Mouse (Mus musculus) liver, embryonic 16.5 days (tissue): Measurements from ENCODE around the gene Pld4. TPM values are rescaled to one million over a fixed set of nuclear protein-coding genes. Genes with fewer than 3 reads are reported as not detected.

Experiments used
- ATAC-seq: fragments of 200-750 bp; cut with Nextera tagmentation; 2 replicates; pipeline ENCODE4 v1.8.0; 2017; ENCODE audit warnings: low read depth, mild to moderate bottlenecking, moderate number of reproducible peaks, moderate library complexity
- H3K27ac ChIP-seq: fragments of 300-500 bp; sonication (generic); 2 replicates; pipeline ENCODE4 v1.5.1; 2014; ENCODE audit warnings: mild to moderate bottlenecking, low read length
- H3K27me3 ChIP-seq: fragments of 300-500 bp; sonication (generic); 2 replicates; pipeline ENCODE4 v1.6.1; 2014; ENCODE audit warnings: low read depth, low read length, mixed read lengths; ENCODE audit not compliant: control insufficient read depth, insufficient read depth
- H3K36me3 ChIP-seq: fragments of 300-500 bp; sonication (generic); 2 replicates; pipeline ENCODE4 v1.6.1; 2014; ENCODE audit warnings: mild to moderate bottlenecking; ENCODE audit not compliant: control insufficient read depth, insufficient read depth
- H3K4me1 ChIP-seq: fragments of 300-500 bp; sonication (generic); 2 replicates; pipeline ENCODE4 v1.6.1; 2014; ENCODE audit warnings: low read depth, low read length, mixed read lengths; ENCODE audit not compliant: control insufficient read depth
- H3K4me2 ChIP-seq: fragments of 300-500 bp; sonication (generic); 2 replicates; pipeline ENCODE4 v1.6.1; 2014; ENCODE audit warnings: low read depth, low read length, mixed read lengths
- H3K4me3 ChIP-seq: fragments of 300-500 bp; sonication (generic); 2 replicates; pipeline ENCODE4 v1.5.1; 2014; ENCODE audit warnings: low read depth, mild to moderate bottlenecking, low read length
- H3K9ac ChIP-seq: fragments of 300-500 bp; sonication (generic); 2 replicates; pipeline ENCODE4 v1.6.1; 2014; ENCODE audit warnings: low read depth, low read length
- H3K9me3 ChIP-seq: fragments of 300-500 bp; sonication (generic); replicated peaks from 2 replicates; pipeline ENCODE4 v1.6.1; 2016; ENCODE audit warnings: low read length; ENCODE audit not compliant: control insufficient read depth
- WGBS: fragments of 180-500 bp; shearing (Covaris S2); extraction: QIAGEN DNeasy Blood & Tissue Kit; methylation state at CpG from one replicate; pipeline ENCODE4 v1.1.7; 2014; ENCODE audit not compliant: insufficient replicate concordance; 5-methylcytosine and 5-hydroxymethylcytosine counted together
- polyA plus RNA-seq: library from polyadenylated mRNA; unstranded; fragments of >200 nt; fragmentation: Nextera tagmentation; extraction: Ambion mirVana; gene quantifications from 2 replicates; pipeline ENCODE4 v1.2.1, GENCODE M21; 2015

Pld4 gene
- polyA plus RNA-seq, 1 experiment from 2014 or later = 20.3 TPM

DNA sequence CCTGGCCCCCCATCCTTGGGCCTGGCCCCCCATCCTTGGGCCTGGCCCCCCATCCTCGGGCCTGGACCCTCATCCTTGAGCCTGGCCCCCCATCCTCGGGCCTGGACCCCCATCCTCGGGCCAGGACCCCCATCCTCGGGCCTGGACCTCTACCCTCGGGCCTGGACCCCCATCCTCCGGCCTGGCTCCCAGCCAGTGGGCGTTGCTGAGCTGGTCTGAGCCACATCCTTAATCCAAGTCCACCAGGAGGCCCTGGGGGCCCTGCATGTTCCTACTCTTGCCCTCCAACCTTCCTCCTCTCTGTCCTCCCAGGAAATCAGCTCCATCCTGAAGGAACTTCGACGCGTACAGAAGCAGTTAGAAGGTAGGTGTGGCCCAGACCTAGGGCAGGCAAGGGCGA is 16.2 kb upstream of the Pld4 start:
- Histone ChIP-seq H3K4me3 (no peak overlapping the region), H3K9ac (no peak overlapping the region), H3K36me3 (no peaks in the 10 kb centered on the region), H3K4me1 (no peaks in the 10 kb centered on the region; the same call in 1 of the 2 replicates), H3K27ac (no peak overlapping the region), H3K9me3 (no peaks in the 10 kb centered on the region), H3K27me3 (no peaks in the 10 kb centered on the region), H3K4me2 (no peak overlapping the region)
- 58% methylated on average over 11 of the region's 11 CpGs for WGBS
- no peak for ATAC-seq

DNA sequence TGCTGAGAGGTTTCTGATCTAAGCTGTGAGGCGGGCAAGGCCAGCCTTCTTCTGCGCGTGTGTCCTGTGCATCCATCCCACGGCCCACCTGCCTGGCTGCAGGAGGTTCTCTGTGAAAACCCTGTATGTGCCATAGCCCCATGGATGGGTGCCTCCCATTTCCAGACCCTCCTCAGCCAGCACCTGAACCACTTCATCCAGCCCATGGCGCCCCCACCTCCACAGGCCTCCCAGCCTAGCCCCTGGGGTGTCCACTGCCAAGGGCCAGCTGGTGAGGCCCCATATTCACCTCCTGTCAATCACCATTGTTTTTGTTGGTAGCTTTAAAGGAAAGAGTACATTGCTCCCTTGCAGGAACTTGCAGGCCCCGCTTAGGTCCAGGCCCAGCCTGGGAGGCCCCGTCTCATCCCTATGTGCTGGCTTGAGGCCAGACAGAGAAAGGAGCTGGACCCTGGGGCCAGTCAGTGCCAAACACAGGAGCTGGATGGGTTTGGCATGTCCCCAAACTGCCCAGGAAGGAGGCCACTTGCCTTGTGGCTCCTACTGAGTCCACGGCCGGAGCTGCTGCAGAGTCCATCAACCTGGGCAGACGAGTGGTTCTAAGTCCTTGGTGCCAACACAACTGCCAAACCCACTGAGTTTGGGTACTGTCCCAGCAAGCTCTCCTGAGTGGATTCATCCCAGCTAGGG is 15.4 kb upstream of the Pld4 start:
- no peaks in the 10 kb centered on the region for H3K36me3 ChIP-seq
- H3K4me2 ChIP-seq = no peak overlapping the region
- no peaks in the 10 kb centered on the region for H3K27me3 ChIP-seq
- H3K4me3 ChIP-seq = no peak overlapping the region
- 71% methylated on average over 10 of the region's 10 CpGs for WGBS
- H3K27ac ChIP-seq = no peak overlapping the region
- H3K9me3 ChIP-seq = no peaks in the 10 kb centered on the region
- H3K9ac ChIP-seq = no peak overlapping the region
- no peaks in the 10 kb centered on the region; the same call in 1 of the 2 replicates for H3K4me1 ChIP-seq
- ATAC-seq = no peak

DNA sequence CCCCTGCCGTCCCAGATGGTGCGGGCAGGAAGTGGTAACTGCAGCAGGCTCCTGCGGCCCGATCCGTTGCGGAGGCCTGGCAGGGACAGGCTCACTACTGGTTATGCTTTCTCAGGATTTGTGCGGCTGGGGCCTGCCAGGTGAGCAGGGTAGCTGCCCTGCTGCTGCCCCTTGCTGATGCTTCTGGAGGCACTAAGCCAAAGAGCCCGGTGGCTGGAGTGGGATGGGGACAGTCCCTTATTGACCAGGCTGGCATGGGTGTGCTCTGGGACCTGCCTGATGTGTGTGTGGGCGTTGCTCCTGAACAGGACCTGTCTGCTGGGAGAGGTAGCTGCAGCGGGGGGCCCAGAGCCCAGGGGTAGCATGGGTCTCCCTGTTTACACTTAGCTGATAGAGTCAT is 14.7 kb upstream of the Pld4 start:
- Histone ChIP-seq H3K4me1 (no peaks in the 10 kb centered on the region; the same call in 1 of the 2 replicates), H3K4me3 (no peak overlapping the region), H3K27ac (no peak overlapping the region), H3K9me3 (no peaks in the 10 kb centered on the region), H3K27me3 (no peaks in the 10 kb centered on the region), H3K9ac (no peak overlapping the region), H3K36me3 (no peaks in the 10 kb centered on the region), H3K4me2 (no peak overlapping the region)
- 57% methylated on average over 10 of the region's 10 CpGs for WGBS
- ATAC-seq = no peak

DNA sequence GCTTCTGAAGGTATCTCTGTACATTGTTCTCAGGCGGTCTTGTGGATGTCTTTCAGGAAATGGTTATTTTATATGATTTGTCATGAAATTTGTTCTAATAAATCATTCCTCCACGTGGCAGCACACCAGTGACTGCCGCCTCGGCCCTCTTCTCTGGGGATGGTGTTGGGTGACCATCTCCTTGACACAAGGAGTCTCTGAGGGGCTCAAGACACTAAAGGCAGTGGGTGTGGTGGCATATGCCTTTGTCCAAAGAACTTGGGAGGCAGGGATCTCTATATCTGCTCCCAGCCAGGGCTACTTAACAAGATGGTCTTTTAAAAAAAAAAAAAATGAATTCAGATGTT is 14.0 kb upstream of the Pld4 start:
- Histone ChIP-seq H3K9ac (no peak overlapping the region), H3K4me1 (no peaks in the 10 kb centered on the region; the same call in 1 of the 2 replicates), H3K36me3 (no peaks in the 10 kb centered on the region), H3K4me2 (no peak overlapping the region), H3K27me3 (no peaks in the 10 kb centered on the region), H3K9me3 (no peaks in the 10 kb centered on the region), H3K4me3 (no peak overlapping the region), H3K27ac (no peak overlapping the region)
- WGBS = 70% methylated on average over 4 of the region's 4 CpGs
- no peak for ATAC-seq

DNA sequence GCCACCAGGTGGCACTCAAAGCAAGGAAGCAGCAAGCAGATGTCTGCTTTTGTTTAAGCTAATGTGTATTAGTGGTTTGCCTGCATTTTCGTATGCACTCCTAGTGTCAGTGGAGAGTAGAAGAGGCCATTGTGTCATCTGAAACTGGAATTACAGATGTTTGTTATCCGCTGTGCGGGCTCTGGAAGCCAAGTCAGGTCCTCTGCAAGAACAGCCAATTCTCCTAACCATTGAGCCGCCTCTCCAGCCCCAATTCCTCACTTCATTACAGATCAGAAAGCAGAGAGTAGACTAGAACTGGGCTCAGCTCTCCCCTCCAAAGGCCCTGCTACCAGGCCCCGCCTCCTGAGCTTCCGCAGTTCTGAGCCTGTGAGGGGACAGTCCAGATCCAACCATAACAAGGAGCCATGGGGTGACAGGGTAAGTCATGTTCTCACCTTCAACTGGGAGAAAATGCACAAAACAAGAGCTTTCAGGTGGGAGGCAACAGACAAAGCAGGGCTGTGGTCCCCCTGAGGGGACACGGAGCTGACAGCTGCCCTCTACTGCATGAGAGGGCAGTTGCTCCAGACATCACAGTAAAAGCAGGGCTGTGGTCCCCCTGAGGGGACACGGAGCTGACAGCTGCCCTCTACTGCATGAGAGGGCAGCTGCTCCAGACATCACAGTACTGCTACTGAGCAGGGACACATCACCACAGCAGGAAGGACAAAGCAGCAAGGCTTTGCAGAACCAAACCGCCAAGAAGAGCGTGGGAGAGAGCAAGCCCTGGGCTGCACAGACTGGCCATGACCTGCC is 13.4 kb upstream of the Pld4 start:
- H3K27ac ChIP-seq = no peak overlapping the region
- H3K4me3 ChIP-seq = no peak overlapping the region
- WGBS = 27% methylated on average over 10 of the region's 10 CpGs
- no peaks in the 10 kb centered on the region for H3K9me3 ChIP-seq
- no peaks in the 10 kb centered on the region; the same call in 1 of the 2 replicates for H3K4me1 ChIP-seq
- 0 out of 2 replicates have a peak, but pooled peaks have one; percentile 4 for ATAC-seq
- no peak overlapping the region for H3K4me2 ChIP-seq
- H3K27me3 ChIP-seq = no peaks in the 10 kb centered on the region
- no peaks in the 10 kb centered on the region for H3K36me3 ChIP-seq
- H3K9ac ChIP-seq = no peak overlapping the region

DNA sequence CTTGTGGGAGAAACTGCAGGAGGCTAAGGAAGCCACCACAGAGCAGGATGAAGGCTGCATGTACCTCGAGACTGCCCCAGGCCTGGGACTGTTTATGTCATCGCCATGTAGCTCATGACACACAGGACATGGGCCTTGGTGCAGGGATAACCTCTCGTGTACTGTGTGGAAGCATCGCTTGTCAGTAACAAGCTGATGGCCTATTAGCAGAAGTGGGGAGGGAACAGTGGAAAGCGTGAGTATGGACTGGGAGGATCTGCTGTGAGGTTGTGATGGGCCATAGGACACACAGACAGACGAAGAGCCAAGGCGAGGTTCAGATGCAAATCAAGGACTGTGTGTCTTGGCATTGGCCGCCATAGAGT is 12.9 kb upstream of the Pld4 start:
- 49% methylated on average over 8 of the region's 8 CpGs for WGBS
- Histone ChIP-seq H3K4me3 (no peak overlapping the region), H3K9me3 (no peaks in the 10 kb centered on the region), H3K4me1 (no peaks in the 10 kb centered on the region; the same call in 1 of the 2 replicates), H3K36me3 (no peaks in the 10 kb centered on the region), H3K4me2 (no peak overlapping the region), H3K27ac (no peak overlapping the region), H3K27me3 (no peaks in the 10 kb centered on the region), H3K9ac (no peak overlapping the region)
- 0 out of 2 replicates have a peak, but pooled peaks have one; percentile 7 for ATAC-seq

DNA sequence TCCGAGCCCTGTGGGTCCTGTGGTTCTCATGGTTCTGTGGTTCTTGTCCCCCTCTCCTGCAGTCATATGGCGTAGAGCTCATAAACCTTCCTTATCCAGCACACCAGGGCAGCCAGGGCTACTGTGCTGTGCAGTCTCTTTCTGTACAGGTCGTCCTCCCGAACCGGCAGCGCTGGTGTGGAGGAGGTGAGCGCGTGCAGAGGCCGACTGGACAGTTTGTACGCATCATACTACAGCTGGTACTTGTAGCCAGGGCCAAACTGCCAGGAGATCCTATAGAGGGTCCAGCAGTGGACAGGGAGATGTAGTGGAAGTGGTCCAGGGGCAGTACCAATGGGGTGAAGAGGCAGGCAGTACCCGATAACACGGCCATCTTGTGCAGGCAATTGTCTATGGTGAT is 9.5 kb upstream of the Pld4 start:
- no peak overlapping the region for H3K9ac ChIP-seq
- 70% methylated on average over 12 of the region's 12 CpGs for WGBS
- no peak for ATAC-seq
- H3K9me3 ChIP-seq = no peaks in the 10 kb centered on the region
- H3K36me3 ChIP-seq = no peaks in the 10 kb centered on the region
- no peaks in the 10 kb centered on the region for H3K27me3 ChIP-seq
- peaks cover 3% of the 10 kb centered on the region for H3K4me1 ChIP-seq
- H3K4me3 ChIP-seq = no peak overlapping the region
- no peak overlapping the region for H3K27ac ChIP-seq
- no peak overlapping the region for H3K4me2 ChIP-seq

DNA sequence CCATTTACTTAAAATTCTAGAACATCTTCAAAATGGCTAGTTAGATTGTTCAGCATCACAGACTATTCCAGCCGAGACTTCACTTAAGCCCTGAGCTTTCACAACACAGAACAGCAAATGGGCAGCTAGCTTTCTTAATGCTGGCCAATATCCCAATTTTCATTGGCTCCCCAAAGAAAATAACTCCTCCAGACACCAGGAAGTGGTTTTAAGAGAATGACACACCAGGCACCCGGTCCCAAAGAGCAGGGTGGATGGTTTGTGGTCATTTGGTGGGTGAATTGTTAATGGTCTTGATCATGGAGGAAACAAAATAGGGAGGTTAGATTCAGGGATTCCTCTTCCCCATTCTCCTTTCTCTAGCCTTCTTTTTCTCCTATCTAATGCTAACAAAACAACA is 8.1 kb upstream of the Pld4 start:
- WGBS = 13% methylated on average over 2 of the region's 2 CpGs
- no peaks in the 10 kb centered on the region for H3K9me3 ChIP-seq
- H3K36me3 ChIP-seq = no peaks in the 10 kb centered on the region
- no peak overlapping the region for H3K27ac ChIP-seq
- H3K4me1 ChIP-seq = peaks cover 3% of the 10 kb centered on the region; the same call in 1 of the 2 replicates
- no peak overlapping the region for H3K4me2 ChIP-seq
- no peaks in the 10 kb centered on the region for H3K27me3 ChIP-seq
- H3K4me3 ChIP-seq = no peak overlapping the region
- ATAC-seq = no peak
- no peak overlapping the region for H3K9ac ChIP-seq

DNA sequence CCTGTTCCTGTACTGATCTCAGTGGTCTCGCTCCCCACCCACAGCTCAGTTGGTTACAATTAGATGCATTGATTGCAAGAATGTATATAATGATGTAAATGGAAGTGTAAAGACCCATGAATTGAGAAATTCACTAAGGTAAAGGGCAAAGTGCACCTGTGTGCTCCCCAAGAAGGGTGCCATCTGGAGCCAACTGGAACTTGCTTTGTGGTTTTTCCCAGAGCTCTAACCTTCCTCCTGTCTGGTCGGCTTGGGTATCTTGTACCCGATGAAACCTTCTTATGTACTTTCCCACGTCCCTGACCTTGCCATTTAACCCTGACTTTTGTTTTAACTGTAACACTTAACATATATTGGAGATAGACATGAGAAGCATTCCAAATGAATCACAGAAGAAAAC is 4.6 kb upstream of the Pld4 start:
- H3K9me3 ChIP-seq = no peaks in the 10 kb centered on the region
- no peak overlapping the region for H3K4me2 ChIP-seq
- no peak overlapping the region for H3K9ac ChIP-seq
- 37% methylated on average over 4 of the region's 4 CpGs for WGBS
- no peak for ATAC-seq
- no peaks in the 10 kb centered on the region for H3K27me3 ChIP-seq
- H3K4me3 ChIP-seq = no peak overlapping the region
- no peaks in the 10 kb centered on the region for H3K36me3 ChIP-seq
- H3K4me1 ChIP-seq = peaks cover 3% of the 10 kb centered on the region; the same call in 1 of the 2 replicates
- H3K27ac ChIP-seq = no peak overlapping the region
